Mouse (Mus musculus) embryonic fibroblast, embryonic 13.5 days (primary cell): Measurements from ENCODE around the gene Gm5129. TPM values are rescaled to one million over a fixed set of nuclear protein-coding genes. Genes with fewer than 3 reads are reported as not detected.
A peak's percentile ranks its signal among the peaks of the same experiment; 100 is the strongest.

Experiments used
- H3K27ac ChIP-seq: 2 replicates; pipeline ENCODE4 v1.5.1; 2012; ENCODE audit warnings: low read length, control low read depth, inconsistent platforms; ENCODE audit not compliant: insufficient read depth
- H3K4me1 ChIP-seq: 2 replicates; pipeline ENCODE4 v1.6.1; 2011; ENCODE audit warnings: low read length; ENCODE audit not compliant: control insufficient read depth, insufficient read depth
- H3K4me3 ChIP-seq: 2 replicates; pipeline ENCODE4 v1.5.1; 2011; ENCODE audit warnings: mild to moderate bottlenecking, control low read depth, low read length; ENCODE audit not compliant: insufficient read depth
- CTCF ChIP-seq: IDR thresholded peaks from 2 replicates; pipeline ENCODE4 v1.5.1; 2011; ENCODE audit warnings: mild to moderate bottlenecking, control low read depth, low read length, moderate library complexity, borderline replicate concordance; ENCODE audit not compliant: insufficient read depth
- POLR2A ChIP-seq: IDR thresholded peaks from 2 replicates; pipeline ENCODE4 v1.6.1; 2011; ENCODE audit warnings: low read depth, mild to moderate bottlenecking, control low read depth, low read length, moderate library complexity
- polyA plus RNA-seq: library from polyadenylated mRNA; stranded (reverse); fragments of >200 nt; gene quantifications from 2 replicates; pipeline ENCODE4 v1.2.4, GENCODE M21; 2011; ENCODE audit warnings: low read depth; ENCODE audit not compliant: missing spikeins, insufficient read length

Gm5129 gene
- polyA plus RNA-seq, 1 experiment = not detected

- Histone ChIP-seq H3K27ac (no peak overlapping the region), H3K4me3 (no peak overlapping the region), H3K4me1 (no peaks in the 10 kb centered on the region)
- TF ChIP-seq POLR2A (no peak), CTCF (no peak)
These were observed 47.4 kb downstream of the Gm5129 start for GRCm38 (mm10) chr5:29688352-29688751.

- no peaks in the 10 kb centered on the region for H3K4me1 ChIP-seq
- no peak overlapping the region for H3K4me3 ChIP-seq
- peak; percentile 25; the same call in 1 of the 2 replicates for TF ChIP-seq CTCF
- TF ChIP-seq POLR2A = no peak
- no peak overlapping the region for H3K27ac ChIP-seq
These were observed 48.1 kb downstream of the Gm5129 start for GRCm38 (mm10) chr5:29687671-29688070.

Other genes starting within 250 kb of the Gm5129 start
- 48.5 and 49.4 TPM in 2 replicates for gene Ube3c, start 166.7 kb downstream of the Gm5129 start, polyA plus RNA-seq
- 111 and 121 TPM in 2 replicates for gene Dnajb6, start 248 bp downstream of the Gm5129 start, polyA plus RNA-seq